Mouse (Mus musculus) MEL (cell line): ENCODE results near the gene Rnf128.

Experiments
- CHD1 ChIP-seq: IDR thresholded peaks from 2 replicates; pipeline ENCODE4 v1.6.1; 2012; ENCODE audit warnings: low read depth, mild to moderate bottlenecking, inconsistent platforms, low read length, improper control_type of control experiment
- CTCF ChIP-seq, 3 experiments: IDR thresholded peaks in 2 of 3; conservative IDR thresholded peaks in 1 of 3; 2 replicates each; pipeline ENCODE4 v1.5.1; 2011 to 2012; ENCODE audit warnings: low read length in 3 of 3, low read depth in 2 of 3, mild to moderate bottlenecking in 2 of 3, improper control_type of control experiment in 1 of 3, inconsistent platforms in 1 of 3, mixed read lengths in 1 of 3, moderate library complexity in 1 of 3; ENCODE audit not compliant: control insufficient read depth in 1 of 3, insufficient read depth in 1 of 3, poor library complexity in 1 of 3, severe bottlenecking in 1 of 3
- HCFC1 ChIP-seq: IDR thresholded peaks from 2 replicates; pipeline ENCODE4 v1.6.1; 2012; ENCODE audit warnings: low read depth, mild to moderate bottlenecking, inconsistent platforms, low read length, improper control_type of control experiment, moderate library complexity
- POLR2A ChIP-seq, 2 experiments: IDR thresholded peaks; 2 replicates each; pipeline ENCODE4 v1.6.1; 2011 to 2012; ENCODE audit warnings: low read length in 2 of 2, mild to moderate bottlenecking in 2 of 2, control low read depth in 1 of 2, improper control_type of control experiment in 1 of 2, low read depth in 1 of 2, moderate library complexity in 1 of 2; ENCODE audit not compliant: control insufficient read depth in 1 of 2, insufficient read depth in 1 of 2, poor library complexity in 1 of 2
- RAD21 ChIP-seq: IDR thresholded peaks from 2 replicates; pipeline ENCODE4 v1.6.1; 2011; ENCODE audit warnings: mild to moderate bottlenecking, low read depth, low read length, improper control_type of control experiment
- RCOR1 ChIP-seq: IDR thresholded peaks from 2 replicates; pipeline ENCODE4 v1.6.1; 2012; ENCODE audit warnings: low read depth, mild to moderate bottlenecking, inconsistent platforms, low read length, improper control_type of control experiment
- USF1 ChIP-seq: IDR thresholded peaks from 2 replicates; pipeline ENCODE4 v1.6.1; 2014; ENCODE audit warnings: low read depth, mild to moderate bottlenecking, inconsistent platforms, low read length, improper control_type of control experiment, moderate library complexity
- ZC3H11A ChIP-seq: IDR thresholded peaks from 2 replicates; pipeline ENCODE4 v1.6.1; 2012; ENCODE audit warnings: low read depth, mild to moderate bottlenecking, inconsistent platforms, low read length, improper control_type of control experiment
- ZKSCAN1 ChIP-seq: IDR thresholded peaks from 2 replicates; pipeline ENCODE4 v1.6.1; 2012; ENCODE audit warnings: low read depth, mild to moderate bottlenecking, inconsistent platforms, low read length, improper control_type of control experiment, moderate library complexity
- ZMIZ1 ChIP-seq: IDR thresholded peaks from 2 replicates; pipeline ENCODE4 v1.6.1; 2012; ENCODE audit warnings: low read depth, mild to moderate bottlenecking, inconsistent platforms, low read length, improper control_type of control experiment, moderate library complexity

GRCm38 (mm10) chrX:139722350-139722749 lies 159.2 kb downstream of the Rnf128 start:
- TF ChIP-seq POLR2A (IDR thresholded peaks at IDR 0.05; ENCODE audit: control insufficient read depth in 1 of 2, insufficient read depth in 1 of 2, low read depth in 1 of 2, low read length in 2 of 2, poor library complexity in 1 of 2) = no peak
- TF ChIP-seq USF1 = no peak
- TF ChIP-seq ZKSCAN1 = no peak
- TF ChIP-seq CTCF (IDR thresholded peaks at IDR 0.05 in 2 of 3, conservative IDR thresholded peaks at IDR 0.05 in 1 of 3; ENCODE audit: control insufficient read depth in 1 of 3, insufficient read depth in 1 of 3, low read depth in 2 of 3, low read length in 3 of 3, poor library complexity in 1 of 3, severe bottlenecking in 1 of 3) = no peak
- TF ChIP-seq RCOR1 = no peak
- no peak for TF ChIP-seq CHD1
- no peak for TF ChIP-seq ZMIZ1
- TF ChIP-seq RAD21 = no peak
- TF ChIP-seq ZC3H11A = no peak
- no peak for TF ChIP-seq HCFC1
